Mouse (Mus musculus): Measurements from ENCODE around the gene 5730409E04Rik.

Gene 5730409E04Rik

DNA sequence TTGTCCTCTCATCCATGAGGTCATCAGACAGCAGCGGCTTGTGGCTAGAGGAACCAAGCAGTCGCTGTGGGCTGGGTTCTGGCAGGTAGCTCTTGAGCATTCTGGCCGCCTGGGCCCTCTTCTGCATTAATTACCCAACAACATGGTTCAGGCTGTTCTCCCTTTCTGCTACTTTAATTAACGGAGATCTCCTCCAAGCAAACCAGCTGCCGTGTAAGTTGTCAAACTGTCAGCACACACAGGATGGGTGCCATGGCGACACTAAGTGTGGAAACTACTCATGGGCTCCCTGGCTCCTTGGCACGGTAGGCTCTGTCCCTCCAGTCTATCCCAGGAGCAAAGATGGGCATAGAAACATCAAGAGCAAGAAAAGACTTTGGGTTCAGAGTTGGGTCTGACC is 29.7 kb downstream of the 5730409E04Rik start:
- DNase-seq: no peak

GRCm38 (mm10) chr4:126641901-126642300 is 32.3 kb downstream of the 5730409E04Rik start:
- DNase-seq: peak; percentile 78

GRCm38 (mm10) chr4:126643815-126644214 is 34.2 kb downstream of the 5730409E04Rik start:
- no peak for DNase-seq

DNA sequence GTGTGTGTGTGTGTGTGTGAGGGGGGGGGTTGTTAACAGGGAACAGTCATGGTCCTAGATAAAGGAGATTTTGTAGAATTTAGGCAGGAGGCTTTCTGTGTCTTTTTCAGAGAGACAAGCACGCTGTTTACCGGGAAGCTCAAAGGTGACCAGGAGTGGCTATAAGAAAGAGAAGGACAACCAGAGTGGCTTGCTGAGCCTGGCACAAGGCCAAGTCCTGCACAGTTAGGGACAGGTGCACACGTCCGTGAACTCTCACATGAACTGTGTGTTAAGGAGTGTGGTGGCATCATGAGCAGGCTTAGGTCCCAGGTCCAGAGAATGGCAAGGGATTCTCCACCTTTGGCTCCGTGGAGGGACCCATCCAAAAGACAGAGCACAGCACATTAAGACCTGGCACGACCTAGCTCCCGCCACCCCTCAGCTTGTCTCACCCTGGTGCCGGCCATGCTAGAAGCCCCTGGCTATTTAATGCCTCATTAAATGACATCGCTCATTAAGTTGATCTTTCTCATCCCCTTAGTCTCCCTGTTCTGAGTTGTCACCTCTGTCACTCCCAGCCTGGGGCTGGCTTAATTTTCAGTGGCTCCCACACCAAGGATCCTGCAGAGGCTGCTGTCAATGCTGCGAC is 34.8 kb downstream of the 5730409E04Rik start:
- DNase-seq: no peak

GRCm38 (mm10) chr4:126647996-126648910 is 38.6 kb downstream of the 5730409E04Rik start:
- DNase-seq: no peak

- DNase-seq: no peak
These were observed 43.5 kb downstream of the 5730409E04Rik start for GRCm38 (mm10) chr4:126653148-126653547.

- no peak for DNase-seq
These were observed 45.7 kb downstream of the 5730409E04Rik start for GRCm38 (mm10) chr4:126655356-126655755.

DNA sequence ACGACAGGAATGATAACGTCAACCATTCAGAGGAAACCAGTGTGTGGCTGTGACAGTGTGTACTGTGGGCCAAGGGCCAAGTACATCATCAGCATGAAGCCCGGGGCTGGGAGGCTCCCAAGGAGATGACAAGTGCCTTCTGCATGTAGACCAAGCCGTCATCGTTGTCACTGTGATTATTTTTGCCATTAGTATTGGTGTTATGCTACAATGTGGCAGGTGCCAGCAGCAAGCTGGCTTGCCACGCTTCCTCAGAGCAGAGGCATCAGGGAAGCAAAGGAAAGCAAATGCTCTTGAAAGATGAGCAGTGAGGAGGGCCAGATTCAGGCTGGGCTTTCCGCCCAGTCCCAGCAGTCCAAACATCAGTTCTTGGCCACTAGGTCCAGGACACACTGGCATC is 51.6 kb downstream of the 5730409E04Rik start:
- DNase-seq: peak; percentile 26

Measured in right cerebral cortex, adult 18-20 months (tissue).